Comparison of ENCODE assay signal across 9 mouse cellular contexts in the genomic region with DNA sequence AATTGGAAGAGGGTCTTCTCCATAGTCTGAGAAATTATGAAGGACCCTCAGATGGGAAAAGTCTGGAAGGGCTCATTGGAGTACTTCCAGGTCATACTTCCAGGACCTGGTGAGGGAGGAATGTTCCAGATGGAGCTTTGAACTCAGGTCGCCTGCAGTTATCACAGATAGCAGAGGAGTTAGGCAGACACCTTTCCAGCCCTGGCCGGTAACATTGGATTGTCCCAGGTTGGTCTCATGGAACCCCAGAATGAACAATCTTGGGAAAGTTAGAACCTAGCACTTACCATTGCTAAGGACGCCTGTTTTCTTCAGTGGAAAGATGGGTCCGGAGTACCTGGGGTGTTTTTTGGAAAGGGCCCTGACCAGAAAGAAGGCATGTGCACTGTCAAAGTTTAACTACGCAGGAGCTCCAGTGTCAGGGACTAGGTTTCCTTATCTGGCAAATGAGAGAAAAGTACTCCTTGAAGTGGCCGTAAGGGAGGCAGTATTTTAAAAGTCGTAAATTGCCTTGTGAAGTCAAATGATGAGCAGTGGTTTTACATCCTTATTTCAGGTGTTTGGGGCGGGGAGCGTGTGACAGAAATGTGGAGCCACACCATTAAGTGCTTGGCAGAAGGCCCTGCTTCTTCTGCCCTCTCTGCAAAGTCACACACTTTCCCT. TPM values are rescaled to one million over a fixed set of nuclear protein-coding genes. Genes with fewer than 3 reads are reported as not detected.
A peak's percentile ranks its signal among the peaks of the same experiment; 100 is the strongest.
DNase-seq lines count a peak whose midpoint lies in the region; TF ChIP-seq lines count a peak whose summit lies in the region.
"Had no signal": no experiment of that assay in that cellular context is flagged by ENCODE, and none has a peak within 500 bp of the region (broad histone marks: within the 10 kb centered on the region; RNA-seq: fewer than 3 reads in every experiment).

No protein-coding gene starts in this region.

- no peak for TF ChIP-seq POLR2A in cortical plate, adult 2 months (IDR thresholded peaks at IDR 0.05; ENCODE audit: extremely low read depth, insufficient read depth, low read length)

- no peaks in the 10 kb centered on the region for H3K27me3 ChIP-seq in midbrain, embryonic 10.5 days (ENCODE audit: low read depth, poor library complexity, severe bottlenecking)

- DNase-seq in embryo, embryonic 10 days (ENCODE audit: low spot score) = peak; percentile 11
- DNase-seq in embryo, embryonic 11 days = no peak
- peak; percentile 2 for DNase-seq in hindlimb bud, embryonic 11.5 days (ENCODE audit: extremely low spot score, low read depth, low spot score)
- no peak for DNase-seq in midbrain, embryonic 10.5 days (ENCODE audit: low spot score)
- no peak for DNase-seq in left cerebral cortex, postnatal 10 days (ENCODE audit: extremely low spot score in 1 of 2, low spot score in 2 of 2)
- DNase-seq in spleen, postnatal 4 days (ENCODE audit: low spot score in 2 of 2) = no peak
- no peak for DNase-seq in gastrocnemius, adult 18-20 months (ENCODE audit: low spot score)
- DNase-seq: gastrocnemius, postnatal 36 days had no signal

- TF ChIP-seq CTCF in cortical plate, adult 2 months (IDR thresholded peaks at IDR 0.05; ENCODE audit: extremely low read depth, insufficient read depth, low read length) = no peak

- H3K9me3 ChIP-seq in midbrain, embryonic 10.5 days (replicated peaks) = no peaks in the 10 kb centered on the region

- H3K36me3 ChIP-seq in midbrain, embryonic 10.5 days = peaks cover 40% of the 10 kb centered on the region

- no peak overlapping the region for H3K27ac ChIP-seq in cortical plate, adult 2 months (ENCODE audit: insufficient read depth, low read length)
- peak overlapping the region; percentile 88 for H3K27ac ChIP-seq in midbrain, embryonic 10.5 days (replicated peaks)

- 70% methylated on average over 9 of the region's 9 CpGs for WGBS in midbrain, embryonic 10.5 days

- no peaks in the 10 kb centered on the region for H3K4me1 ChIP-seq in cortical plate, adult 2 months (ENCODE audit: control insufficient read depth, insufficient read depth, low read length)
- peaks cover 25% of the 10 kb centered on the region for H3K4me1 ChIP-seq in midbrain, embryonic 10.5 days

- intact Hi-C loops in left cerebral cortex, postnatal 10 days (cut with DNase I) = no loop called here

- peak overlapping the region; percentile 86 for H3K4me3 ChIP-seq in cortical plate, adult 2 months (ENCODE audit: insufficient read depth, low read length)
- H3K4me3 ChIP-seq in midbrain, embryonic 10.5 days = peak overlapping the region; percentile 65

RNA-seq across cellular contexts. Expression of gene Lap3, which starts 1.1 kb away (rescaled TPM):
- 50.7 and 57.8 TPM in 2 replicates for polyA plus RNA-seq in cortical plate, adult 2 months (2012; rRNA removed)
- polyA plus RNA-seq in midbrain, embryonic 10.5 days (2016; fragmentation: Nextera tagmentation; extraction: Ambion mirVana) = 86.9 and 103 TPM in 2 replicates
- 10 to 100 TPM; 37.3 to 39.5 TPM for total RNA-seq in left cerebral cortex, postnatal 10 days (2021)
- 10 to 100 TPM; 57.6 to 59.3 TPM for total RNA-seq in gastrocnemius, adult 18-20 months (2021)

RNA-seq across cellular contexts. Expression of gene Med28, which starts 25.8 kb away (rescaled TPM):
- 128 and 130 TPM in 2 replicates for polyA plus RNA-seq in cortical plate, adult 2 months (2012; rRNA removed)
- polyA plus RNA-seq in midbrain, embryonic 10.5 days (2016; fragmentation: Nextera tagmentation; extraction: Ambion mirVana) = 293 TPM in 2 replicates
- total RNA-seq in left cerebral cortex, postnatal 10 days (2021) = 10 to 100 TPM; 81.9 to 83.8 TPM
- total RNA-seq in gastrocnemius, adult 18-20 months (2021) = 10 to 100 TPM; 52.4 to 57.1 TPM

RNA-seq across cellular contexts. Expression of gene Clrn2, which starts 40.7 kb away (rescaled TPM):
- 0.25 and 0.52 TPM in 2 replicates for polyA plus RNA-seq in cortical plate, adult 2 months (2012; rRNA removed)
- 0.29 TPM in 1 of 2 replicates, not detected in the other for polyA plus RNA-seq in midbrain, embryonic 10.5 days (2016; fragmentation: Nextera tagmentation; extraction: Ambion mirVana)
- total RNA-seq in left cerebral cortex, postnatal 10 days (2021) = under 1 TPM in 1 of 2 experiments, not detected in 1; 0.36 TPM
- total RNA-seq in gastrocnemius, adult 18-20 months (2021) = not detected
- total RNA-seq: gastrocnemius, postnatal 36 days had no signal

RNA-seq across cellular contexts. Expression of gene Qdpr, which starts 44.2 kb away (rescaled TPM):
- polyA plus RNA-seq in cortical plate, adult 2 months (2012; rRNA removed) = 304 and 318 TPM in 2 replicates
- 127 and 128 TPM in 2 replicates for polyA plus RNA-seq in midbrain, embryonic 10.5 days (2016; fragmentation: Nextera tagmentation; extraction: Ambion mirVana)
- total RNA-seq in left cerebral cortex, postnatal 10 days (2021) = 10 to 100 TPM; 86.0 to 92.7 TPM
- total RNA-seq in gastrocnemius, adult 18-20 months (2021) = 10 to 100 TPM; 45.7 to 50.0 TPM

Comparison
In these comparisons a context has a peak if more than half of its experiments do, and no peak if none do; other contexts are left out.
1. DNase-seq: peak in embryo, embryonic 10 days (single experiment) and hindlimb bud, embryonic 11.5 days (single experiment); none in embryo, embryonic 11 days (single experiment), midbrain, embryonic 10.5 days (single experiment), left cerebral cortex, postnatal 10 days (0 of 2), spleen, postnatal 4 days (0 of 2) and gastrocnemius, adult 18-20 months (single experiment).